Mouse (Mus musculus) spleen, embryonic (tissue): ENCODE data around the gene Fut11.

Source experiments
- CTCF ChIA-PET: fragments of 350-600 bp; sonication (Branson Sonifier 250); formaldehyde crosslinking; loops from one replicate; lab custom pipeline; 2022; lab: Charles Lee

Fut11 gene

DNA sequence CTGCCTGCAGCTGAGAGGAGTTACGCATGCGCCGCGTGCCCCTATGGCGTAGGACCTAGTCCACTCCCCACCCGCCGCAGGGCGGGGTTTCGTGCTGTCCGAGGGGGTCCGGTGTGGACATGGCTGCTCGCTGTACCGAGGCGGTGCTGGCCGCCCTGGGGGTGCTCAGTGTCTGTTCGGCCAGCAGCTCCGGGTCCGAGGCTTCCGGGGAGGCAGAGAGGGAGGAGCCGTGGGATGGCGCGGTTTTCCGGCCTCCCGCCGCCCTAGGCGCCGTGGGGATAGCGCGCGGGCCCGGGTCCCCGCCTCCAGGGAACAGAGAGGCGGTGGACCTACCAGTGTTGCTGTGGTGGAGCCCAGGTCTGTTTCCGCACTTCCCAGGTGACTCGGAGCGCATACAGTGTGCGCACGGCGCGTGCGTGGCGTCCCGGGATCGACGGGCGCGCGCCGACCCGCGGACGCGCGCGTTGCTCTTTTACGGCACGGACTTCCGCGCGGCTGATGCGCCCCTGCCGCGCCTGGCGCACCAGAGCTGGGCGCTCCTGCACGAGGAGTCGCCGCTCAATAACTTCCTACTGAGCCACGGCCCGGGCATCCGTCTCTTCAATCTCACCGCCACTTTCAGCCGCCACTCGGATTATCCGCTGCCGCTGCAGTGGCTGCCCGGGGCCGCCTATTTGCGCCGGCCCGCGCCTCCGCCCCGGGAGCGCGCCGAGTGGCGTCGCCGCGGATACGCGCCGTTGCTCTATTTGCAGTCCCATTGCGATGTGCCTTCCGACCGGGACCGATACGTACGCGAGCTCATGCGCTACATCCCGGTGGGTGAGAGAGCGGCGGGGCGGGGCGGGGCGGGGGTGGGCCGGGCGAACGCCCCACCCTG lies at the start of gene Fut11:
Gene Fut11 (plus strand): TSS at position 85 of the 877 bp plus-strand sequence.
- CTCF ChIA-PET = no interaction called here

GRCm38 (mm10) chr14:20645547-20645946 lies 49.2 kb upstream of the Fut11 start:
- CTCF ChIA-PET = no interaction called here

GRCm38 (mm10) chr14:20646381-20646780 lies 48.4 kb upstream of the Fut11 start:
- CTCF ChIA-PET = no interaction called here

DNA sequence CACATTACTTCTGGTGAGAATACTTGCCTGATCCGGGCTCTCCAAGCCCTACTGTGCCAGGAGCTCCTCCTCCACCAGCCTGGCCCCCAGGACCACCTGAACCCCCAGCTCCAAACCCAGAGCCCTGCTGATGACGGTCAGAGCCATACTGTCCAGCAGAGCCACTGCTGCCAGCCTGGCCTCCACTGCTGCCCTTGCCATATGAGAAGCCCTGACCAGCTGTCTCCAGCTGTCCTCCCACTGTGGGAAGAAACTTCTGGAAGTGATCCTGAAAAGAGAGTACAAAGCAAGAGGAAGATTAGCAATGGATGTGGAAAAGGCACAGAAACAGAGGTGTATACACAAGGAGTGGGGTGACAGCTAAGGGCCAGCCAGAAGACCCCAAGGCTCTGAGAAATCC lies 43.8 kb upstream of the Fut11 start:
- CTCF ChIA-PET = interaction anchor here (0.6 kb wide), 1 partner anchor 256 kb away, joined by 3 read pairs; no protein-coding TSS in a partner anchor

DNA sequence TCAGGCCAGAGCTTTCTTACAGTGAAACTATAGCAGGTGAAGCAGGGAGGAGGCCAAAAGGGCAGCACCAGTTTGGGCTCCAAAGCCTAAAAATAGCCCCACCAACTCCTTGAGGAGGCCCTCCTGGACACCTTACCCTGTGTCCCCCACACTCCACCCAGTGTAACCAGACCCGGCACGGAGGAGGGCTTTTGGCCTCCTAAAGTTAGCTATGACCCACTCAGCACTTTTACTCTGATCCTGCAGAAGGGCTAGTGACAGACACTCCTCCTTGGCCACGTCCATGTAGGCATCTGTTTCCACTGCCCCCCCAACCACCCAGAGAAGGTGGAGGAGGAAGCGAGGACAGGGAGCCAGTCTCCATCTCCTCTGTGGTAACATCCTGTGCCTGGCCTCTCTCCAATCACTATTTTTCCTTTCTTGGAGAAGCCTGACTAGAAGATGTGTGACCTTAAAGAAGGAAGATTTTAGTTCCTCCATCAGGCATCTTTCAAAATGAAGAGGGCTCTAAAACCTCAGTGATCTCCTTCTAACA lies 43.0 kb upstream of the Fut11 start:
- CTCF ChIA-PET = interaction anchor here (0.6 to 1.2 kb wide), 2 partner anchors 13 to 257 kb away, joined by 3 to 5 read pairs; no protein-coding TSS in a partner anchor

- CTCF ChIA-PET = no interaction called here
Observed at GRCm38 (mm10) chr14:20654690-20655421, 39.9 kb upstream of the Fut11 start.

GRCm38 (mm10) chr14:20655731-20656130 lies 39.0 kb upstream of the Fut11 start:
- CTCF ChIA-PET = interaction anchor here (0.6 kb wide), 1 partner anchor 917 kb away, joined by 4 read pairs; no protein-coding TSS in a partner anchor

DNA sequence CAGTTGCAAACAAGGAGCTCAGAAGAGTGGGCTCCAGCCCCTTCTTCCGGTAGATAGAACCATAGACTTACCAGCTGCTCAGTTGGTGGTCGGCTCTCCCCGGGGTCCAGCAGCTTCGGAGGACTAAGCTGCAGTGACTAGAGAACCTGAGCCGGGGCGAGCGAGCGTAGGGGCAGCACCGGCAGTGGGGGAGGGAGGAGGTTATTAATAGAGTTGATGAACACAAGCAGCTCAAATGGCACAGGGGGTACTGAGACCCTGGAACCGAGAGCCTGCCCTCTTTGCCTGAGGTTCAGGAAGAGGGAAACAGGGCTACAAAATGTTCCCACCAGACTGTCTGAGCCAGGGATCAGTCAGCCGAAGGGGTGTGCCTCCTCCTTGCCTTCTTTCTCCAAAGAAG lies 38.4 kb upstream of the Fut11 start, which contains the start of gene Myoz1:
Gene Myoz1 (minus strand): TSS at position 180 of the 400 bp plus-strand sequence.
- CTCF ChIA-PET = interaction anchor here (0.6 kb wide), 1 partner anchor 916 kb away, joined by 4 read pairs; no protein-coding TSS in a partner anchor

- CTCF ChIA-PET = interaction anchor here (0.8 to 2.4 kb wide), 2 partner anchors 40 to 82 kb away, joined by 3 to 8 read pairs; no protein-coding TSS in a partner anchor
Observed at GRCm38 (mm10) chr14:20658326-20658725, 36.4 kb upstream of the Fut11 start.

GRCm38 (mm10) chr14:20658902-20659301 lies 35.9 kb upstream of the Fut11 start:
- CTCF ChIA-PET = interaction anchor here (0.8 to 2.4 kb wide), 2 partner anchors 41 to 83 kb away, joined by 3 to 8 read pairs; no protein-coding TSS in a partner anchor

DNA sequence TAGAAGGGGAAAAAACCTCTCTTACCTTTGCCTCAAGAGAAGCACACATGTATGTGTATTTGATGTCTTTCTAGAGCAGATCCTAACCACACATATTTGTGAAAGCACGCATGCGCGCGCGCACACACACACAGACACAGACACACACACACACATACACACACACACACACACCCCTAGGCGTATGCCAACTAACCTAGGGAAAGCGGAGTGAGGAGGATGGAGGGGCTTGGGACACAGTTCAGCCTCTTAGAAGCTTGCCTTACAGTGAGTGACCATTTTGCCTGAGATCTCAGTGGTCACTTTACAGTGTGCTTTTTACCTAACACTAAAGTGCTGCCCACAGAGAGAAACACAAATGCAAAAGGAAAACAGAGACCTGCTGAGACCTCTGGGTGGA lies 35.1 kb upstream of the Fut11 start:
- CTCF ChIA-PET = interaction anchor here (0.6 to 2.4 kb wide), 4 partner anchors 84 to 1151 kb away, joined by 3 to 8 read pairs (median 3); no protein-coding TSS in a partner anchor

- CTCF ChIA-PET = interaction anchor here (0.6 to 0.8 kb wide), 4 partner anchors 25 to 73 kb away, joined by 3 to 5 read pairs (median 3); no protein-coding TSS in a partner anchor
Observed at GRCm38 (mm10) chr14:20660827-20661660, 33.7 kb upstream of the Fut11 start.

GRCm38 (mm10) chr14:20661661-20662331 lies 33.0 kb upstream of the Fut11 start:
- CTCF ChIA-PET = interaction anchor here (0.6 to 0.8 kb wide), 2 partner anchors 74 to 87 kb away, joined by 3 read pairs; no protein-coding TSS in a partner anchor

DNA sequence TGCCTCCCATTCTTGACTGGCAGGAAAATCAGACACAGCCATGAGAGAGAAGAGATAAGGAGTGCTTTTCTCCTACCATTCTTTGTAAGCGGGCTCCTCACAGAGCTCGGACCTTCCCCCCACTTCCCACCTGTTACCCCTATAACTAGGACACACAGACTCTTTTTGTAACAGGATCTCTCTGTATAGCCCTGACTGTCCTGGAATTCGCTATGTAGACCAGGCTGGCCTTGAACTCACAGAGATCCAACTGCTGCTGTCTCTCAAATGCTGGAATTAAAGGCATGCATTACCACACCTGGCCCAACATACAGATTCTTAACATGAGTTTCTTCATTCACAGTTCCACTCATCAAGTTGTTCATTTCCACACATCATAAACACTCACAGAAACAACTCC lies 32.0 kb upstream of the Fut11 start:
- CTCF ChIA-PET = no interaction called here

- CTCF ChIA-PET = no interaction called here
Observed at GRCm38 (mm10) chr14:20663601-20664000, 31.2 kb upstream of the Fut11 start.

DNA sequence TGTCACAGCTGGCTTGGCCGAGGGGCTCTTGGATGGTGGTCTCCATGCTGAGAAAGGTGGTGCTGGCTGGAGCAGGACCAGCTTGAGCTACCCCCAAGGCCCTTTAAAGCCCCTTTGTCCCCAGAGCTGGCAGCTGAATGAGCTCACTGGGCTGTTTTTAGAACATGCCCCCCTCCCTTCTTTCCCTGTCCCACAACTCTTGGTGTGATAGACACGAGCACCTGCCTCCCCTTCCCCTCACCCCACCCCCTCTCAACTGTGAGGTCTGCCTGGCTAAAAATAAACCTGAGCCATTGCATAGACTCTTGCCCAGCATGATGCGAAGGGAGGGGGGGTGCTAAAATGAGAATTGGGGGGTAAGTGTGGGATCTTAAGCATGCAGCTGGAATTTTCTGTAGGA lies 30.3 kb upstream of the Fut11 start:
- CTCF ChIA-PET = no interaction called here

- CTCF ChIA-PET = no interaction called here
Observed at GRCm38 (mm10) chr14:20667469-20667868, 27.3 kb upstream of the Fut11 start.

DNA sequence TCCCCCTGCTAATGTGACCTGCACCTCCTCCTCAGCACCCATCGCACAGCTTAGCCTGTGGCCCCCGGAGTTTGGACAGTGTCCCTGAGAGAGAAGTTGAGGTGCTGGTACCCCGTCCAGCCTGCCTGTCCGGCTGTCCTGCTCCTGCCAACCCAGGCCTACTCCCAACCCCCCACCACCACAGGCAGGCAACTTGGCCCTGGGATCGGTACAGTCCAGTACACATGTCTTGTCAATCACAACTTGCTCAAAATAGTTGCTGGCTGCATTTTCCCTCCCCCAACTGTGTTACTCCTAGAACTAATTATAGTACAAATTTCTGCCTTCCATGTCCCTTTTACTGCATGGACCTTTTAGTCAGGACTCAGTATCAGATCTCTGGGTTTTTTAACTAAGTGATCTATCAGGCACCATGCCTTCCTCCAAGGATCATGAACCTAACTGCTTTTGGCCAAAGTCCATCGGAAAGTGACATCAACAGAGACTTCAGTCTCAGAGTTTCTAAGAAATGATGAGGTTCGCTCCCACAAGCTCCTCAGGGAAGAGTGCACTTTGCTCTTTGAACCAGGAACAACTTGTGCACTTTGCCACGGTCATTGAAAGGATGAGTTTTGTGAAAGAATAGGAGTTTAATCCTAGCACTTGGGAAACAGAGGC lies 26.5 kb upstream of the Fut11 start, which contains the start of gene Synpo2l:
Gene Synpo2l (minus strand): TSS at position 201 of the 657 bp plus-strand sequence.
- CTCF ChIA-PET = no interaction called here

GRCm38 (mm10) chr14:20672990-20673389 lies 21.8 kb upstream of the Fut11 start:
- CTCF ChIA-PET = interaction anchor here (0.5 kb wide), 1 partner anchor 335 kb away, joined by 5 read pairs; no protein-coding TSS in a partner anchor
